25 mouse cellular contexts compared by ENCODE assay signal in the genomic region with DNA sequence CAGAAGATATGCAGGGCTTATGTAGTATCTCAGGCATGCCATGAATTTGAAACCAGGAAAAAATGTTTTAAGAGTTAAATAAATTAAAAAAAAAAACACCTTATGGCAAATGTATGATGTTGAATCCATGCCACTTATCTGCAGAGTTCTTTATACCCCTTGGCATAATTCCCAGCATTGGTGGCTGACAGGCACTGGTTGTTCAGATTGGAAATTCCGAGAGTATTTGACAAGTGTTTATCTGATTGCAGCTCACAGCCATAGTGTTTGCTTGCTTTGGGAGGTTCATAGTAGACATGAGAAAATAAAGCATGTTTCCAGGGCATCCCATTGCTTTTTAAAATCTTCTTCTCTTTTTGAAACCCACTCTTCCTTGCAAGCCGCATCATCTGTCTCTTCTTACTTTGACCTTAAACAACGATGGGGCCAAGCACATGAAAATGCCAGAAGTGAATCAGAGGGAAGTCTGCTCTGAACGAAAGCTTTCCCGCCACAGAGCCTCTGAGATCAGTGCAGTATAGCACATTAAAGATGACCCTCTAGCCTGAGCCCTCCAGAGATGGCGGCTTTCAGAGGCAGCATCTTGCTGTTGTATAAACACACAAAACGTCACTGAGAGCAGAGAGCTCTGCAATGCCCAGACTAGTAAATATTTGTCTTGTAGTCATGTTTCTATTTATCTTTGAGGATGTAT.
DNase-seq lines count a peak whose midpoint lies in the region; ATAC-seq and TF ChIP-seq lines count a peak whose summit lies in the region.
"Had no signal": no experiment of that assay in that cellular context is flagged by ENCODE, and none has a peak within 500 bp of the region (broad histone marks: within the 10 kb centered on the region; RNA-seq: fewer than 3 reads in every experiment).

No protein-coding gene starts in this region.

- no peaks in the 10 kb centered on the region for H3K36me3 ChIP-seq in embryonic facial prominence, embryonic 13.5 days
- H3K36me3 ChIP-seq in embryonic facial prominence, embryonic 10.5 days (replicated peaks) = no peaks in the 10 kb centered on the region
- no peaks in the 10 kb centered on the region for H3K36me3 ChIP-seq in kidney, embryonic 14.5 days (ENCODE audit: control insufficient read depth, insufficient read depth, low read length)
- H3K36me3 ChIP-seq in lung, embryonic 14.5 days (ENCODE audit: insufficient read depth) = no peaks in the 10 kb centered on the region
- H3K36me3 ChIP-seq: embryonic facial prominence, embryonic 12.5 days; heart, embryonic 13.5 days; lung, embryonic 15.5 days; midbrain, embryonic 12.5 days had no signal

- H3K4me2 ChIP-seq in embryonic facial prominence, embryonic 13.5 days = no peak overlapping the region
- H3K4me2 ChIP-seq in kidney, embryonic 14.5 days (replicated peaks; ENCODE audit: low read depth, low read length) = no peak overlapping the region
- H3K4me2 ChIP-seq in lung, embryonic 14.5 days = no peak overlapping the region
- H3K4me2 ChIP-seq: embryonic facial prominence, embryonic 12.5 days; heart, embryonic 13.5 days; liver, embryonic 11.5 days; lung, embryonic 15.5 days; midbrain, embryonic 12.5 days had no signal

- no peak overlapping the region for H3K9ac ChIP-seq in embryonic facial prominence, embryonic 13.5 days
- H3K9ac ChIP-seq in kidney, embryonic 14.5 days (ENCODE audit: low read depth, low read length) = no peak overlapping the region
- H3K9ac ChIP-seq in lung, embryonic 14.5 days = no peak overlapping the region
- H3K9ac ChIP-seq: embryonic facial prominence, embryonic 12.5 days; heart, embryonic 13.5 days; lung, embryonic 15.5 days; midbrain, embryonic 12.5 days had no signal

- WGBS in embryonic facial prominence, embryonic 13.5 days = 46% methylated on average over 7 of the region's 7 CpGs
- 51% methylated on average over 7 of the region's 7 CpGs for WGBS in embryonic facial prominence, embryonic 10.5 days
- 16% methylated on average over 7 of the region's 7 CpGs for WGBS in kidney, embryonic 14.5 days
- WGBS in lung, embryonic 14.5 days = 11% methylated on average over 7 of the region's 7 CpGs
- 23% methylated on average over 7 of the region's 7 CpGs for WGBS in lung, adult 2 months

- no peak for TF ChIP-seq POLR2A in lung, adult 2 months (IDR thresholded peaks at IDR 0.05; ENCODE audit: borderline replicate concordance, extremely low read depth, low read depth, low read length)
- TF ChIP-seq POLR2A in brain, embryonic 14.5 days (IDR thresholded peaks at IDR 0.05; ENCODE audit: borderline replicate concordance, extremely low read depth, insufficient read depth, insufficient read length, poor library complexity, severe bottlenecking) = no peak

- ATAC-seq in embryonic facial prominence, embryonic 13.5 days (ENCODE audit: insufficient number of reproducible peaks, insufficient read depth, low FRiP score, low TSS enrichment, low read depth) = no peak
- ATAC-seq in kidney, embryonic 14.5 days (ENCODE audit: low FRiP score, low TSS enrichment) = peak; percentile 66; the same call in 1 of the 2 replicates
- ATAC-seq in lung, embryonic 14.5 days (ENCODE audit: insufficient read depth) = peak; percentile 52; the same call in 1 of the 2 replicates
- ATAC-seq: CD4-positive, CD25-positive, alpha-beta regulatory T cell, adult 4 months; Patski had no signal

- H3K27me3 ChIP-seq in embryonic facial prominence, embryonic 13.5 days = no peaks in the 10 kb centered on the region
- no peaks in the 10 kb centered on the region for H3K27me3 ChIP-seq in embryonic facial prominence, embryonic 10.5 days (replicated peaks; ENCODE audit: low read depth, poor library complexity, severe bottlenecking)
- no peaks in the 10 kb centered on the region for H3K27me3 ChIP-seq in kidney, embryonic 14.5 days (ENCODE audit: control insufficient read depth, insufficient read depth, low read length)
- H3K27me3 ChIP-seq in lung, embryonic 14.5 days (ENCODE audit: insufficient read depth, low read length) = no peaks in the 10 kb centered on the region
- H3K27me3 ChIP-seq: embryonic facial prominence, embryonic 12.5 days; heart, embryonic 13.5 days; lung, embryonic 15.5 days; midbrain, embryonic 12.5 days; Patski had no signal

- TF ChIP-seq CTCF in lung, embryonic 14.5 days (IDR thresholded peaks at IDR 0.05; ENCODE audit: low read depth) = no peak
- no peak for TF ChIP-seq CTCF in lung, adult 2 months (IDR thresholded peaks at IDR 0.05; ENCODE audit: insufficient read depth, low read length)
- no peak for TF ChIP-seq CTCF in brain, embryonic 14.5 days (IDR thresholded peaks at IDR 0.05; ENCODE audit: borderline replicate concordance, extremely low read depth, insufficient read depth, insufficient read length)

- H3K27ac ChIP-seq in embryonic facial prominence, embryonic 13.5 days = peak overlapping the region; percentile 16; the same call in 1 of the 2 replicates
- H3K27ac ChIP-seq in embryonic facial prominence, embryonic 10.5 days (replicated peaks) = no peak overlapping the region
- H3K27ac ChIP-seq in kidney, embryonic 14.5 days (ENCODE audit: low read depth, low read length) = no peak overlapping the region
- H3K27ac ChIP-seq in lung, embryonic 14.5 days (ENCODE audit: low read depth) = no peak overlapping the region
- H3K27ac ChIP-seq: embryonic facial prominence, embryonic 12.5 days; heart, embryonic 13.5 days; lung, embryonic 15.5 days; midbrain, embryonic 12.5 days had no signal

- DNase-seq in embryonic facial prominence, embryonic 10.5 days (ENCODE audit: low spot score) = no peak
- DNase-seq in kidney, postnatal 10 days = no peak
- DNase-seq in lung, embryonic 14.5 days = peak; percentile 61
- no peak for DNase-seq in lung, adult 2 months
- DNase-seq in brain, embryonic 14.5 days (ENCODE audit: low read depth) = peak; percentile 89
- no peak for DNase-seq in adrenal gland, postnatal 4 days (ENCODE audit: low spot score in 2 of 2)
- DNase-seq: adrenal gland, adult 8-10 months; cerebellum, adult 18-20 months; cerebellum, postnatal 25 days; gastrocnemius, postnatal 10 days; heart, adult 11 months; kidney, adult 11 months; kidney, postnatal 4 days; left cerebral cortex, postnatal 4 days; right cerebral cortex, postnatal 14 days; spleen, adult 18-20 months had no signal

- H3K4me3 ChIP-seq in embryonic facial prominence, embryonic 13.5 days = no peak overlapping the region
- H3K4me3 ChIP-seq in embryonic facial prominence, embryonic 10.5 days = no peak overlapping the region
- no peak overlapping the region for H3K4me3 ChIP-seq in kidney, embryonic 14.5 days (ENCODE audit: low read length)
- no peak overlapping the region for H3K4me3 ChIP-seq in lung, embryonic 14.5 days (ENCODE audit: low read depth, low read length)
- H3K4me3 ChIP-seq in lung, adult 2 months (replicated peaks; ENCODE audit: extremely low read depth, low read depth, low read length) = no peak overlapping the region
- H3K4me3 ChIP-seq: embryonic facial prominence, embryonic 12.5 days; heart, embryonic 13.5 days; lung, embryonic 15.5 days; midbrain, embryonic 12.5 days had no signal

- peaks cover 7% of the 10 kb centered on the region for H3K4me1 ChIP-seq in embryonic facial prominence, embryonic 13.5 days
- H3K4me1 ChIP-seq in embryonic facial prominence, embryonic 10.5 days = no peaks in the 10 kb centered on the region
- no peaks in the 10 kb centered on the region for H3K4me1 ChIP-seq in kidney, embryonic 14.5 days (ENCODE audit: control insufficient read depth, insufficient read depth, low read length)
- peaks cover 8% of the 10 kb centered on the region; the same call in 1 of the 2 replicates for H3K4me1 ChIP-seq in lung, embryonic 14.5 days (ENCODE audit: insufficient read depth)
- H3K4me1 ChIP-seq in lung, adult 2 months (ENCODE audit: control insufficient read depth, insufficient read depth, low read length) = no peaks in the 10 kb centered on the region; the same call in 1 of the 2 replicates
- H3K4me1 ChIP-seq: embryonic facial prominence, embryonic 12.5 days; midbrain, embryonic 12.5 days had no signal

- H3K9me3 ChIP-seq in embryonic facial prominence, embryonic 13.5 days = no peaks in the 10 kb centered on the region
- no peaks in the 10 kb centered on the region for H3K9me3 ChIP-seq in embryonic facial prominence, embryonic 10.5 days
- H3K9me3 ChIP-seq in kidney, embryonic 14.5 days (ENCODE audit: control insufficient read depth, low read length) = no peaks in the 10 kb centered on the region
- H3K9me3 ChIP-seq in lung, embryonic 14.5 days (ENCODE audit: low read depth, low read length) = no peaks in the 10 kb centered on the region
- H3K9me3 ChIP-seq: embryonic facial prominence, embryonic 12.5 days; heart, embryonic 13.5 days; lung, embryonic 15.5 days; midbrain, embryonic 12.5 days had no signal

Comparison
In these comparisons a context has a peak if more than half of its experiments do, and no peak if none do; other contexts are left out.
1. DNase-seq: peak in lung, embryonic 14.5 days (single experiment) and brain, embryonic 14.5 days (single experiment); none in embryonic facial prominence, embryonic 10.5 days (single experiment), kidney, postnatal 10 days (single experiment), lung, adult 2 months (single experiment) and adrenal gland, postnatal 4 days (0 of 2).